Mouse (Mus musculus): ENCODE data around the gene Mnd1. TPM values are rescaled to one million over a fixed set of nuclear protein-coding genes. Genes with fewer than 3 reads are reported as not detected.

Mnd1 gene
- polyA plus RNA-seq, 1 experiment from 2014 or later: 2.2 TPM

- Histone ChIP-seq H3K4me1 (replicated peaks) (peaks cover 21% of the 10 kb centered on the region), H3K4me2 (peak overlapping the region; percentile 96), H3K9ac (no peak overlapping the region), H3K4me3 (no peak overlapping the region), H3K36me3 (peaks cover 25% of the 10 kb centered on the region), H3K9me3 (no peaks in the 10 kb centered on the region), H3K27me3 (no peaks in the 10 kb centered on the region), H3K27ac (replicated peaks) (no peak overlapping the region)
- WGBS: 58% methylated on average over 6 of the region's 6 CpGs
- ATAC-seq (ENCODE audit: low read depth): no peak
Observed at GRCm38 (mm10) chr3:84156105-84156504, 519 bp upstream of the Mnd1 start.

GRCm38 (mm10) chr3:84155146-84155545, 440 bp downstream of the Mnd1 start:
- Histone ChIP-seq H3K4me3 (peak overlapping the region; percentile 52), H3K9me3 (no peaks in the 10 kb centered on the region), H3K4me2 (peak overlapping the region; percentile 96), H3K4me1 (replicated peaks) (peaks cover 21% of the 10 kb centered on the region), H3K27me3 (no peaks in the 10 kb centered on the region), H3K36me3 (peaks cover 17% of the 10 kb centered on the region), H3K27ac (replicated peaks) (no peak overlapping the region), H3K9ac (peak overlapping the region; percentile 68)
- peak; percentile 24 for ATAC-seq (ENCODE audit: low read depth)
- WGBS: 1% methylated on average over 27 of the region's 27 CpGs

GRCm38 (mm10) chr3:84154721-84155141, 855 bp downstream of the Mnd1 start:
- WGBS: 5% methylated on average over 12 of the region's 12 CpGs

GRCm38 (mm10) chr3:84149831-84150230, 5.8 kb downstream of the Mnd1 start:
- no peak overlapping the region for H3K27ac ChIP-seq (replicated peaks)
- no peak overlapping the region for H3K9ac ChIP-seq
- no peak overlapping the region for H3K4me3 ChIP-seq
- H3K4me2 ChIP-seq: no peak overlapping the region
- ATAC-seq (ENCODE audit: low read depth): no peak
- no peaks in the 10 kb centered on the region for H3K36me3 ChIP-seq
- H3K27me3 ChIP-seq: no peaks in the 10 kb centered on the region
- no peaks in the 10 kb centered on the region for H3K9me3 ChIP-seq
- no peaks in the 10 kb centered on the region for H3K4me1 ChIP-seq (replicated peaks)
- 96% methylated on average over 3 of the region's 3 CpGs for WGBS

More at GRCm38 (mm10) chr3:84154721-84155141, 855 bp downstream of the Mnd1 start:
- Histone ChIP-seq H3K4me1 (replicated peaks) (peaks cover 21% of the 10 kb centered on the region), H3K27me3 (no peaks in the 10 kb centered on the region), H3K9me3 (no peaks in the 10 kb centered on the region), H3K4me3 (0 out of 2 replicates have a peak overlapping the region, but pooled peaks have one; percentile 52), H3K27ac (replicated peaks) (no peak overlapping the region), H3K4me2 (peak overlapping the region; percentile 96), H3K36me3 (peaks cover 13% of the 10 kb centered on the region), H3K9ac (no peak overlapping the region)
- no peak for ATAC-seq (ENCODE audit: low read depth)

GRCm38 (mm10) chr3:84140947-84141346, 14.6 kb downstream of the Mnd1 start:
- Histone ChIP-seq H3K4me1 (replicated peaks) (no peaks in the 10 kb centered on the region), H3K4me3 (no peak overlapping the region), H3K27me3 (no peaks in the 10 kb centered on the region), H3K36me3 (no peaks in the 10 kb centered on the region), H3K9ac (no peak overlapping the region), H3K27ac (replicated peaks) (no peak overlapping the region), H3K9me3 (no peaks in the 10 kb centered on the region), H3K4me2 (no peak overlapping the region)
- no peak for ATAC-seq (ENCODE audit: low read depth)
- 74% methylated on average over 7 of the region's 7 CpGs for WGBS

- Histone ChIP-seq H3K36me3 (no peaks in the 10 kb centered on the region), H3K9me3 (no peaks in the 10 kb centered on the region), H3K27me3 (no peaks in the 10 kb centered on the region), H3K9ac (no peak overlapping the region), H3K27ac (replicated peaks) (no peak overlapping the region), H3K4me3 (no peak overlapping the region), H3K4me1 (replicated peaks) (0 out of 2 replicates have a peak, but pooled peaks cover 2% of the 10 kb centered on the region), H3K4me2 (no peak overlapping the region)
- WGBS: 91% methylated on average over 7 of the region's 7 CpGs
- no peak for ATAC-seq (ENCODE audit: low read depth)
Observed at GRCm38 (mm10) chr3:84136509-84136908, 19.1 kb downstream of the Mnd1 start.

- Histone ChIP-seq H3K4me1 (replicated peaks) (0 out of 2 replicates have a peak, but pooled peaks cover 2% of the 10 kb centered on the region), H3K36me3 (no peaks in the 10 kb centered on the region), H3K4me2 (no peak overlapping the region), H3K27me3 (no peaks in the 10 kb centered on the region), H3K4me3 (no peak overlapping the region), H3K27ac (replicated peaks) (no peak overlapping the region), H3K9me3 (no peaks in the 10 kb centered on the region), H3K9ac (no peak overlapping the region)
- WGBS: 68% methylated on average over 6 of the region's 6 CpGs
- no peak for ATAC-seq (ENCODE audit: low read depth)
Observed at GRCm38 (mm10) chr3:84135933-84136332, 19.7 kb downstream of the Mnd1 start.

- ATAC-seq (ENCODE audit: low read depth): no peak
- Histone ChIP-seq H3K4me2 (no peak overlapping the region), H3K4me3 (no peak overlapping the region), H3K9ac (no peak overlapping the region), H3K4me1 (replicated peaks) (0 out of 2 replicates have a peak, but pooled peaks cover 2% of the 10 kb centered on the region), H3K27ac (replicated peaks) (no peak overlapping the region), H3K9me3 (no peaks in the 10 kb centered on the region), H3K36me3 (no peaks in the 10 kb centered on the region), H3K27me3 (no peaks in the 10 kb centered on the region)
- WGBS: 30% methylated on average over 9 of the region's 9 CpGs
Observed at GRCm38 (mm10) chr3:84135387-84135786, 20.2 kb downstream of the Mnd1 start.

GRCm38 (mm10) chr3:84131369-84131768, 24.2 kb downstream of the Mnd1 start:
- no peak for ATAC-seq (ENCODE audit: low read depth)
- 0 out of 2 replicates have a peak, but pooled peaks cover 2% of the 10 kb centered on the region for H3K4me1 ChIP-seq (replicated peaks)
- no peak overlapping the region for H3K27ac ChIP-seq (replicated peaks)
- H3K36me3 ChIP-seq: no peaks in the 10 kb centered on the region
- H3K9ac ChIP-seq: no peak overlapping the region
- no peaks in the 10 kb centered on the region for H3K9me3 ChIP-seq
- H3K4me2 ChIP-seq: no peak overlapping the region
- 95% methylated on average over 3 of the region's 3 CpGs for WGBS
- H3K4me3 ChIP-seq: no peak overlapping the region
- no peaks in the 10 kb centered on the region for H3K27me3 ChIP-seq

GRCm38 (mm10) chr3:84130776-84131175, 24.8 kb downstream of the Mnd1 start:
- no peaks in the 10 kb centered on the region for H3K36me3 ChIP-seq
- 0 out of 2 replicates have a peak, but pooled peaks cover 2% of the 10 kb centered on the region for H3K4me1 ChIP-seq (replicated peaks)
- no peak for ATAC-seq (ENCODE audit: low read depth)
- H3K27me3 ChIP-seq: no peaks in the 10 kb centered on the region
- no peak overlapping the region for H3K4me3 ChIP-seq
- no peak overlapping the region for H3K27ac ChIP-seq (replicated peaks)
- H3K9ac ChIP-seq: no peak overlapping the region
- WGBS: 69% methylated on average over 5 of the region's 5 CpGs
- no peak overlapping the region for H3K4me2 ChIP-seq
- no peaks in the 10 kb centered on the region for H3K9me3 ChIP-seq

GRCm38 (mm10) chr3:84128871-84129870, 26.4 kb downstream of the Mnd1 start:
- 41% methylated on average over 11 of the region's 11 CpGs for WGBS
- ATAC-seq (ENCODE audit: low read depth): no peak
- no peak overlapping the region for H3K27ac ChIP-seq (replicated peaks)
- H3K4me1 ChIP-seq (replicated peaks): no peaks in the 10 kb centered on the region
- H3K9me3 ChIP-seq: no peaks in the 10 kb centered on the region
- H3K27me3 ChIP-seq: no peaks in the 10 kb centered on the region
- H3K4me3 ChIP-seq: no peak overlapping the region
- no peaks in the 10 kb centered on the region for H3K36me3 ChIP-seq
- H3K4me2 ChIP-seq: no peak overlapping the region
- no peak overlapping the region for H3K9ac ChIP-seq

- no peak overlapping the region for H3K27ac ChIP-seq (replicated peaks)
- no peaks in the 10 kb centered on the region for H3K27me3 ChIP-seq
- no peak for ATAC-seq (ENCODE audit: low read depth)
- no peak overlapping the region for H3K9ac ChIP-seq
- H3K4me1 ChIP-seq (replicated peaks): no peaks in the 10 kb centered on the region
- H3K36me3 ChIP-seq: no peaks in the 10 kb centered on the region
- H3K9me3 ChIP-seq: no peaks in the 10 kb centered on the region
- 68% methylated on average over 2 of the region's 2 CpGs for WGBS
- no peak overlapping the region for H3K4me2 ChIP-seq
- no peak overlapping the region for H3K4me3 ChIP-seq
Observed at GRCm38 (mm10) chr3:84127431-84127830, 28.2 kb downstream of the Mnd1 start.

Measured in neural tube, embryonic 13.5 days (tissue).